Mouse (Mus musculus) ZHBTc4 (cell line): ENCODE measurements around the gene Tmem220.

Experiments used
- DNase-seq: peaks from one replicate; pipeline ENCODE4 v3.0.0-alpha.2; 2011; ENCODE audit warnings: low read depth, low spot score

Gene Tmem220

GRCm38 (mm10) chr11:67019711-67020475 is 5.1 kb upstream of the Tmem220 start:
- DNase-seq, result no peak

- DNase-seq, result peak; percentile 88
Observed at GRCm38 (mm10) chr11:67020948-67021347, 4.0 kb upstream of the Tmem220 start.

- peak; percentile 64 for DNase-seq
Observed at GRCm38 (mm10) chr11:67022354-67023115, 2.4 kb upstream of the Tmem220 start.

GRCm38 (mm10) chr11:67023191-67023590 is 1.8 kb upstream of the Tmem220 start:
- peak; percentile 54 for DNase-seq

GRCm38 (mm10) chr11:67023802-67024340 is 1.1 kb upstream of the Tmem220 start:
- peak; percentile 67 for DNase-seq

- DNase-seq, result peak; percentile 72
Observed at GRCm38 (mm10) chr11:67030904-67031602, 6.1 kb downstream of the Tmem220 start.

DNA sequence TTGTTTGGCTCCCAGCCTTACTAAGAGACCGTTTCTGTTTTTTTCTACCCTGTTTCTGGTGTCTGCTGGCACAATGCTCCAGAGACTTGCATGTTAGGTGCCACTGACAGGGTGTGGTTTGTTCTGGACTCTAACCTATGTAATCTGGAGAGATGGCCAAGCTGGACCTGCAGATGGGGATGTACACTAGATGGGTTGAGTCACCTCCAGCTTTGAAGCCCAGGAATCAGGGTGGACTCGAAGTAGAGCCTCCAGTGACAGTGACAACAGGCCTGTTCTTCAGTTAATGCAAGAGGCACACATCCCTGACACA is 6.6 kb downstream of the Tmem220 start:
- DNase-seq, result no peak

GRCm38 (mm10) chr11:67034775-67035485 is 10.0 kb downstream of the Tmem220 start:
- no peak for DNase-seq

- DNase-seq, result no peak
Observed at GRCm38 (mm10) chr11:67036229-67036628, 11.3 kb downstream of the Tmem220 start.

- no peak for DNase-seq
Observed at GRCm38 (mm10) chr11:67036892-67037291, 11.9 kb downstream of the Tmem220 start.

GRCm38 (mm10) chr11:67039799-67040198 is 14.8 kb downstream of the Tmem220 start:
- peak; percentile 70 for DNase-seq

DNA sequence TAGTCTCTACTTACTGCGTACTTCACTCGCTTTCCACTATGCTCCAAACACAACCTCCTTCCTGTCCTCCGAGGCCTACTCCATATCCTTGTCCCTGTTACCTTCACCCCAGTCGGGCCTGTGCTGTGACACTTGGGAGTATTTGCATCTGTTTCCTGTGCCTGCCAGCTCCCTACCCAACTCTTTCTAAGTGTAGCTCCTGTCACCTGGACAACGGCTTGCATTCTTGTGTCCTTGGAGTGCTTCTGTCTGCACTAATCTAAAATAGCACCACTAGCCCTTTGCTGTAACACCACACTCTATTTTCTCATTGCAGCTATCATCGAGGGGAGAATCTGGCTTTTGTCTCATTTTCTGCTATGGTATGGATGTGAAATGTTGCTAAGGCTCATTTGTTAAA is 15.5 kb downstream of the Tmem220 start:
- DNase-seq, result no peak

GRCm38 (mm10) chr11:67043007-67043406 is 18.1 kb downstream of the Tmem220 start:
- peak; percentile 97 for DNase-seq

DNA sequence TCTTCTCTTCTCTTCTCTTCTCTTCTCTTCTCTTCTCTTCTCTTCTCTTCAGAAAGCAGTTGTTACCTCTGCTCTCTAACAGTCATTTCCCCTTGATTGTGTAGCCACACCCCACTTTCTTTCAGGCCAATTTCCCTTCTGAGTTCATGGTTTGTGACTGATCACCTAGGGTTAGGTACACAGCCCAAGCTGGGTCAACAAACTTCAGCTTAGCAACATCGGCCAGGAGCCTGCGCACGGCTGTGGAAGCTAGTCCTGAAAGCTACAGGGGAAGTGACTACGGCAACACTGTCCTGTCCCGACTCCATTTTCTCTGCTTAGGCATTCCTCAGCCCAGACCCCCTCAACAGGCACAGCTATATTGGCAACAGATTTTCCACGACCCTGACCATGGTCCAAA is 20.0 kb downstream of the Tmem220 start:
- no peak for DNase-seq

GRCm38 (mm10) chr11:67047199-67047598 is 22.2 kb downstream of the Tmem220 start:
- no peak for DNase-seq

GRCm38 (mm10) chr11:67048496-67048895 is 23.5 kb downstream of the Tmem220 start:
- no peak for DNase-seq

DNA sequence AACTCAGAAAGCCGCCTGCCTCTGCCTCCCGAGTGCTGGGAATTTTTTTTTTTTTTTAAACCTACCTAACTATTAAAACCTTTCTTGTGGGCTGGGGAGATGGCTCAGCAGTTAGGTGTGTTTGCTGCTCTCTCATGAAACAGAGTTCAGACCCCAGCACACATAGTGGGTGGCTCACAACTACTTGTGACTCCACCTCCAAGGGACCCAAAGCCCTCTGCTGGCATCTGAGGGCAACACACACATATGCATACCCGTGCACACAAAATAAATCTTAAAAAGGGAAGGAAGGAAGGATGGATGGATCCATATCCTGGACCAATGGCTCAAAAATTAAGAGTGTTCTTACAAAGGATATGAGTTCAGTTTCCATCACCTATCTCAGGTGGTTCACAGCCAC is 24.3 kb downstream of the Tmem220 start:
- peak; percentile 58 for DNase-seq

- DNase-seq, result no peak
Observed at GRCm38 (mm10) chr11:67051676-67052320, 26.8 kb downstream of the Tmem220 start.

GRCm38 (mm10) chr11:67052321-67052952 is 27.5 kb downstream of the Tmem220 start, which contains the start of the genes Adprm and Sco1:
TSS of gene Adprm (minus strand) at chr11:67052594.
TSS of gene Sco1 (plus strand) at chr11:67052670.
- peak; percentile 95 for DNase-seq

- no peak for DNase-seq
Observed at GRCm38 (mm10) chr11:67054754-67055365, 29.9 kb downstream of the Tmem220 start.
